Mouse (Mus musculus) liver, embryonic 18 days (tissue): ENCODE measurements around the gene Pgr15l. TPM values are rescaled to one million over a fixed set of nuclear protein-coding genes. Genes with fewer than 3 reads are reported as not detected.

ENCODE experiments used
- polyA plus RNA-seq: library from polyadenylated mRNA; depleted of rRNA; stranded (reverse); fragments of >200 nt; gene quantifications from 2 replicates; pipeline ENCODE4 v1.2.3, GENCODE M21; 2012; rRNA removed

The Pgr15l gene
- not detected in 2 replicates for polyA plus RNA-seq

DNA sequence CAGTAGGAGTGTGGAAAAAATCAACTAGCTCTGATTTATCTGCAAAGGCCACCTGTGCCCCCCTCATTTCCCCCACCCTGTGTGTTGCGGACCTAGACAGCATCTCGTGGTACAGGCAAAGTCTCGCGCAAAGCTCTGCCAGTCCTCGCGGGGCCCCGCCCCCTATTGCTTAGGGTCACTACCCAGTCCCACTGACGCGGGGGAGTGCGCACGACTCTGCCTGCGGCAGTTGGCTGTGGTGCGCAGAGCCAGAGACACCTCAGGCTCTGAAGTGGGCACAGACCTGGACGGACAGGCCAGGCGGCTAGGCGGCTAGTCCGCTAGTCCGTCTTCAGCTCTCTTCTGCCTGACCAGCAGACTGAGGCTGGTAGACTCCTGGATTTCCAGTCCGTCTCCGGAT, at the start of gene Pgr15l:
Gene Pgr15l (plus strand): TSS at position 228 of the 400 bp plus-strand sequence.

